Mouse (Mus musculus) spleen, postnatal 10 days (tissue): ENCODE measurements around the gene Gatb.

ENCODE experiments used
- DNase-seq, 2 experiments: peaks; one replicate each; pipeline ENCODE4 v3.0.0; 2021 to 2022; ENCODE audit warnings: low spot score in 2 of 2

Gatb gene

DNA sequence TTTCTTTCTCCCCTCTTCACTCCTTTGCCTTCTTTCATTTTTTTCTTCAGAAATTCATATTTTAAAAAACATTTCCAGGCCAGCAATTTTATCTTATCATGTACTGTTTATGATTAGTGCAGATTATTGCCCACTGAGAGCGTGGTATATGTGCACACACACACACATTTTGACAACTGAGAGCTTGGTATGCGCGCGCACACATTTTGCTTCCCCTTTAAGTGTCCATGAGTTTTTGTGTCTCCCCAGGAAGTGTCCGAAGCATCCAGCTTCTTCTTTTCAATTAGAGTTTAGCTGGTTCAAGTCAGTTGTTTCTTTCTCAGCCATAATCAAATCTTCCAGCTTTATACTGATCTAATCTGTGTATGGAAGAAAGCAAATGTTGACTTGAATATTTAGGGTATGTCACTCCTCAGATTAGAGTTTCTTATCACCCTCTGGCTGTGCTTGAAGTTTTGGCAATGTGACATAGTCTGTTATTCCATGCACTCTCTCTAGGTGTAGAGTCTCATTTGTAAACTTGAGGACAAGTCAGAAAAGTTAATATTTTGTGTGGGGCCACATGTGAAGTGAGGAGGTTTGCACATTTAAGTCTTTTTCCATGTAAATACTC is 18.8 kb downstream of the Gatb start:
- DNase-seq, result no peak

DNA sequence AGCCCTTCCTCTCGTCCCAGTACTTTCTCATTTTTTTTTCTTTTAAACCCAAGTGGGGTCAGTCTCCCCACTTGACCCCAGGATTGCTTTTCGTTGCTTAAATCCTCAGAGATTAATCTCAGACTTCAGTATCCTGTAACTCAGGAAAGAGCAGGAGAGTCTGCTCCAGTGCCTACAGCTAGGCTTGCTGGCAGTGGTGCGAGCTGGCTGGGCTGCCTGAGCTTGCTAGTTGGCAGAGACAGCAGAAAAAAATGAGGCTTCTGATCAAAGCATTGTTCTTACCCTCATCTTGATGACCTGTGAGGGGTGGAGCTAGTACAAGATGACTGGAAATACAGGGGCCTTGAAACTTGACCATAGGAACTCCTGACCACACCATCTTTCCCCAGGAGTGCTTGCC is 20.5 kb downstream of the Gatb start:
- DNase-seq, result no peak

DNA sequence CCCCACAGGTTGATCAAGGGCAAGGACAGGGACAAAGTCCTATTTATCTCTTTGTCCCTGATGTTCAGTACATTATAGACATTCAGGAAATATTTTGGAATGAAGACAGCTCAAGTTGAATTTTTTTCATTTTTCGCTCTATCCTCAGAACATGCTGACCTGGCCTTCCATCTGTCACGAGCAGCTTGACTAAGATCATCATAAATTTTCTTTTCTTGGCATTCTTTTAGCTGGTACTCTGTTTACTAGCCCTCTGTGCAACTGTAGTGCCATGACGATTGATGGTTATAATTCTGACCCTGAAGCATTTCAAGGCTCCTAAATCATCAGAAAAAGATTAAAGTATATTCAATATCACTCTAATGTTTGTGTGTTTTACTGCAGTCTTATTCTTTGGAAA is 25.6 kb downstream of the Gatb start:
- no peak for DNase-seq

DNA sequence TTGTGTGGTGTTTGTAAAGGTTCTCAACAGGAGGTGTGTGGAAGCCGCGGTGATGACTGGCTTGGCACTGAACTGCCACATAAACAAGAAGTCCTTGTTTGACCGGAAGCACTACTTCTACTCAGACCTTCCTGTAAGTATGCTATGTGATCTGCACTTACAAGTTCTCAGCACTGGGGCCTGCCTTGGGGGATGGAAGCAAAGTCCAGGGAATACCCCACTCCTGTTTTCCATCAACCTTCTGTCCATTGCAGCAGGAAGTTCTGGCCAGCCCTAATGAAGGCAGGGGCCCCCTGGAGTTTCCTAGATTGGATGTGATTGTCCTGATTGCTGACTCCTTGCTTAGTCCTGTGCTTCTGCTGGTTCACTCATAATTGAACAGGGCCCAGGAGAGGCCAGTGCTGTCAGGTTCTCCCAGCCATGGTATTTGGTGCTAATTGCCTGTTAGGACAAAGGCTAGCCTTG is 28.0 kb downstream of the Gatb start:
- DNase-seq, result no peak

DNA sequence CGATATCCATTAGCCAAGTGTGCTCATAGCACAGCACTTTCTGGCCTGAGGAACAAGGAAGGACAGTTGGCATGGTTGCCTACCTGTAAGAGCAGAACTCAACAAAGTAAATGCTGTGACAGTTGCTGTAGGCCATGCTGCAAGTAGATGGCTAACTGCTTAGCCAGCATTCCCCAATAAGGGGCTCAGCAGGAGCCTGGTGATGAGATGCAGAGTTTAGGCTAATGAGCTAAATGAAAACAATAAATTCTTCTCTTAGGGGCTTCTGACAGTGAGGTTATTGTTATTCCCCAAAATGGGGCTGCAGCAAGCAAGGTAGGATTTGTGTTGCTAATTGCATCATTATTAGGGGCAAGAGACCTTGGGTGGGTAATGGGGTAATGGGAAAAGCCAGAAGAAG is 29.9 kb downstream of the Gatb start:
- DNase-seq, result no peak

DNA sequence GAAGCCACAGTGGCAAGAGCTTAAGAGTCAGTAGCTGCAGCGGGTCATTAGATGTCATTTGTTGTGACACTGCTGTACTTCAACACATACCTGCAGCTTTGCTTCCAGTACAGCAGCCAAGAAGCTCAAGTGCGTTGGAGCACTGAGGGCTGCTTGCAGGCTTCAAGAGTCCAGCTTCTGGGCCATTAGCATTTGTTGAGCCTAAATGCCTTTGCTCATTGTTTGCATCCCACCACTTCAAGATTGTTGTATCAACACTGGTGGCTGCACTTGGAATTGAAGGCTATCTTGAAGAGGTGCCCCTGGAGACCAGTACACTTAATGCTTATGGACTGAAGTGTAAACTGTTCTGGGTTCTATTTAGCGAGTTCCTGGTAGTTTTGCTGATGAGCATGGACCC is 33.0 kb downstream of the Gatb start:
- DNase-seq, result no peak

DNA sequence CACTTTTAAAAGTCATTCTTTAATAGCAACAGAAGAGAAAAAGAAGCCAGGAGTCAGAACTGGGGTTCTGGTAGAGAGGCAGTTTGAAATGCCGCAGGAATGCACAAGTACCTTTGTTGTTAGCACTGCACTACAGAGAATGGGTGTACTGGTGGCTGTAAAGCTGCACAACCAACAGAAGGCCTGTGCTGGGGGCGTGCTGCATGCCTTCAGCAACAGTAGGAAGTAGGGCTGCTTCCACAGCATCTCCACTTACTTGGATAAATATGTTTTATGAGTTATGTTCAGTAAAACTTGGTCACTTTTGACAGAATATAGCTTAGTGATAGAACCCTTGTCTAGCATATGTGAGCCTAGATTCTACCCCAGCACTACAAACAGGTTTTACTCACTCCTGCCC is 33.8 kb downstream of the Gatb start:
- DNase-seq, result no peak

DNA sequence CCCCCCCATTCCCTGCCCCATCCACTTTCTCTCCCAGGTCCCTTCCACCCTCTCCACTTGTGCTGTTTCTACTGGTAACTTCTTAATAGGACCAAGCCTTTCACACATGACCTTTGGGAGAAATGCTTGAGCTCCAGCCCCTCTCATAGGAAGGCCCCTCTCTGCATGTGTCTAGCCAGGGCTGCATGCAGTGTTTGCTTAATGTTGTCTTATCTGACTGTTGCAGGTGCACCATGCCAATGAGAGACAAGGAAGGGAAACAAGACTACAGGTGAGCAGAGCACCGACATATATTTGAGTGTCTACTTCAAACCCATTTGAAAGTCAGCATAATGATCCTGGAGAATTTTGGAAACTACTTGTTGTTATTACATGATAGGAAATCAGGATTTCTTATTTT is 42.5 kb downstream of the Gatb start:
- DNase-seq, result no peak

DNA sequence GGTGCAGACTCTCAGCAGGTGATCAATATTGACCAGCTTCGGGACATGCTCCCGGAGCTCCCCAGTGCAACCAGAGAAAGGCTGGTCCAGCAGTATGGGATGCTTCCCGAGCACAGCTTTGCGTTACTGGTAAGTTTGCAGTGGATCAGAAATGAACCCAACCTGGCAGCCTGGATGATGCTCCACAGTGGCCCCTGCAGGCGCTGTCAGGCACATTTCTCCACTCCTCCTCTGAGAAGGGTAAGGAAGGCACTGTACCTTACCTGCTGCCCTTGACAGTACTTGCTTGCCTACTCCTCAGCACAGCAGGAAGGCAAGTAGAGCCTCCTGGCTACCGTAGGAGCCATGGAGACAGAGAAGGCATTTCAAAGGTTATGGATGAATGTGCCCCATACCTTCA is 45.0 kb downstream of the Gatb start:
- no peak for DNase-seq

DNA sequence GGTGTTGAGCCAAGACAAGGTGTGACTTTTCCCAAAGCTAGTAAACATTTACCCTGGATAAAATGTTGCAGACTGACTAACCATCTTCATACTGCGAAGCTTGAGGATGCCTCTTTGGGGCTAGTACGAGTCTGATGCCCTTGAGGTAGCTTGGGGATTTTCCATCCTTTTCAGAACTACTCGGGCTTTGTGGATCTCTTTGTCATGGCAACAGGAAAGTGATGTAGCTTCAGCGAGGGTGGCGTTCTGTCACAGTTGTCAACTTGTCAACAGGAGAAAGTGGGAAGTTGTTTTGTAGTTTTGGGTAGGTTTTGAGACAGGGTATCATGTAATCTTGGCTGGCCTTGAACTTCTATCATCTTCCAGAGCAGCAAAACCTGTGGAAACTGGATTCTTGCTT is 45.4 kb downstream of the Gatb start:
- no peak for DNase-seq

DNA sequence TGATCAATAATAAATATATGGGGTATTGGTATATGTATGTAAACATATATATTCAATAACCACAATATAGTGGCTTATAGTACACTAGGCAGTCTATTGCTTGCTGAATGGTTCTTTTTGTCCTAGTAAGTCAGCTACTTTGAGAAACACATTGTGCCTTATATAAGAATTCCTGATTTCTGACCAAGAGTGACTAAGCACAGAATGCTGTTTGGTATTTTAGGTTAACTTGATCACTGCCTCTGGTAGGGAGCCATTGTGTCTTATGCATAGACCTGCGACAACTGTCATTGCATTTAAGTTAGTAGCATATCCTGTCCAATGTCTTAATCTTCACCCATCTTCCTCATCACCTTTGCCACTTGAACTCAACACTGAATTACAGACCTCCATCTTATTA is 45.8 kb downstream of the Gatb start:
- no peak for DNase-seq

DNA sequence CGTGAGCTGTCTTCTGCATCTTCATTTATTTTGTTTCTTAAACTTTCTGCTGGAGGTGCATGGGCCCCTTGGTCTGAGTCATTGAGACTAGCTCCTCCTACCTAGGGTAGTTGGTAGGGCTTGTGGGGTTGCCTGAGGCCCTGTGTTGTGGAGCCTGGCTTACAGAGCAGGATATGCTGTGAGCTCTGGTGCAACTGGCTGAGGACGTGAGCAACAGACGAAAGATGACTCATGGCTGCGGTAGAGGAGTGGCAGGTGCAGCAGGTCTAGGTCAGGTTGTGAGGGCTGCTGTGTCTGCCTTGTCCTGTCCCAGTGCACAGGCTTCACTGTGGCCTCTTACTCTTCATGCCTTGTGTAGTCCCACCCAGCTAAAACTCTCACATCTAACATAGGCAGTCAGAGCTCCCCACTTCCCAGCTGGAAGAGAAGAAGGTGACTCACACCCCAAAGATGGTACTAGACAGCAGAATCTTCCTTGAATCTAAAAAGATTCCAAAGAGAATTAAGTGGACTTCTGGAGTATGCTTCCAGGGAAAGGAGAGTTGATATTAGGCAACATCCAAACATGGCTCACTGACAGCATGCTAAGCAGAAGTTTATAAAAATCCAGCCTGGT is 56.1 kb downstream of the Gatb start:
- DNase-seq, result no peak

DNA sequence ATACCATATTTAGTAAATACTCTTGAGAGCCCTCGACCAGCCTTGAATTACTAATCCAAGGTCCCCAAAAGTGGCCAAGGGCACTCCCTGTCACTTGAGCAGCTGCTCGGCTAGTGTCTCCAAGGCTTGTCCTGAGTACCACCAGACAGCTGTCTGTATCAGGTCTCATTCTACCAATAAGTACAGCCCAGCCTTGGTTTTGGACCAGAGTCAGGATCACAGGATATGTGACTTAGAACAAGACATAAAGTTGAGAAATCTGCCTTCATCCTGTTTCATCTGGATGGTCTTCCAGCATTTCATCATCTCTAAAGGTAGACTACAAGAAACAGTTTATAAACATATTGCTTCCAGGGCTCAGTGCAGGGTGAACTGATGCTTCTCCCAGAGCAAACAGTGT is 59.8 kb downstream of the Gatb start:
- no peak for DNase-seq

DNA sequence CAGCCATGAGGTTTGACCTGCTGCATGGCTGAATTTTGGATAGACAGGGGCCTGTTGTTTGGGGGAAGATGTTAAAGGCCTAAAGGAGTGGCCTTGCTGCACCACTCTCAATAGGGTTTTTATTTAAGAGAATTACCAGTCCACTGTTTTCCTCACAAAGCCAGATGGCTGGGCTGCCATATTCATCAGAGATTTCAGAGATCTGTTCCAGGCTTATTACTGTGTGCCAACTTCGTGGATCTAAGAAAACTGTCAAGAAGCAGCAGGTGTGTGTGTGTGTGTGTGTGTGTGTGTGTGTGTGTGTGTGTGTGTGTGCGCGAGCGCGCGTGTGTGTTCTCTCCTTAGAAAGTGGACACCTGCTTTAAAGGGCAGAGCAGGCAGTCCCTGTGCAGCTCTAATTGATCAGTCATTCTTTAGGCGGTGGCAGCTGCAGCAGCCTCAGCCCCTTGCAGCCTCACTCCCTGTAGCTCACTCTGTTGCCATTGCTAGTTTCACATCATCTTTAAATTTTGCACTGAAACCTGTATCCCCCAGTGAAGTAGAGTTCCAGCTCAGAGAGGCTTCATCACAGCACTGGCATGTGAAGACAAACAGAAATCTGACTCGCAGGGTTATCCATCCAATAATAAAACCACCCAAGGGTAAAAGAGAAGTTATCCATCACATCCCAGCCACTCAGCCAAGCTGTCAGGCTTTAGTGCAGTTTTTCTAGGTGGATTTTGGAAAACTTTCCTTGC is 60.6 kb downstream of the Gatb start:
- no peak for DNase-seq

DNA sequence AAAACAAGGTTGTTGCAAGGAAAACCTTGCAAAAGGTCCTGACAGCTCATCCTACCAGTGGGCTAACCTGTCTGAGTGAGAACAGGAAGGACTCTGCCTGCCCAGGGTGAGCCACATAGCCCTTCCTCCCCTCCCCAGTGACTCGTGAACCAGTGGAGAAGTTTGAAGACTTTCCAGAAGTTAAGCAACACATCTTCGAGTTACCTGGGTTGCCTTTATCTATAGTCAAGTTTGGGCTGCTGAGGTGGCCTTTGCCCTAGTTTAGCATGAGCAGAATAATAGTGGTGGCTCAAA is 61.2 kb downstream of the Gatb start:
- DNase-seq, result no peak

DNA sequence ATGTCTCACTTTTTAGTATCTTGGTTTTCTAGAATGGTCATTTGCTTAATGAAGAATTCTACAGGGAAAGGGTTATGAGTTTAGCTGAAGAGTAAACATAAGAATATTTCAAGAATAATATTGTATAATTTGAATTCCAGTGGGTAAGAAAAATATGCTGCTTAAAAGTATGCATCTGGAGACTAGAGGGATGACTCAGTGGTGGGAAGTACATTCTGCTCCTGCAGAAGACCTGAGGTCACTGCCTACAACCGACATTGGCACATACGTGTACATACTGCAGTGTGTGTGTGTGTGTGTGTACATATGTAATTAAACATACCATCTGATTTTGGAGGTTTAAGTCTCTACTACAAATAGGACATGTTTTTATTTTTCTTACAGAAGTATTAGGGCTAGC is 61.7 kb downstream of the Gatb start:
- DNase-seq, result no peak

DNA sequence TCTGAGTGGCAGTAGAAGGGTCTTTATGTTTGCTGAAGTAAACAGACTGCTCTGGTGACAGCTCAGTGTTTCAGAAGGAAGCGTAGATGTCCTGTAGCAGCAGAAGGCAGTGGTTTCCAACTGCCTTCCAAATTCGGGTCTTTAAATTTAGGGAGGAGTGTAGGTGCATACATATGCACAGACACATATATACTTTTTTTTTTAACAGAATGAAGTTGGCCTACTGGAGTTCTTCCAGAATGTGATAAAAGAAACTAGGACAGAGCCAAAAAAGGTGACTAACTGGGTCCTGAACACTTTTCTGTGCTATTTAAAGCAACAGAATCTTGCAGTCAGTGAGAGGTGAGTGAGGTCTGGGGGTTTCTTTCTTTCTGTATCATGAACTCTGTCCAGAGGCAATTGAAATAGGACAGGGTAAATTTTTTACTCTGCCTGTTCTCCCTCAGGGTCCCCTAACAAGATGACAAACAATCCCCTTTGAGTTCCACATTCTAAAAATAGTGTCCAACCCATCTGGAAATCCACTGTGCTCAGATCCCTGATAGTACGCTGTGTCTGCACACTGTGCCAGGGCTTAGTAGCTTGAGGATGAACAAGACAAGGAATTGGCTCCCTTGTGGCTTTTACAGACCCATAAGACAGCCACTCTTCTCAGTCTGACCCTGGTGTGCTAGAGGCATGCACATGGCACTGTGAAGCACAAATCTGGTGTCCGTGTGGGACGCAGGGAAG is 63.0 kb downstream of the Gatb start:
- DNase-seq, result no peak

DNA sequence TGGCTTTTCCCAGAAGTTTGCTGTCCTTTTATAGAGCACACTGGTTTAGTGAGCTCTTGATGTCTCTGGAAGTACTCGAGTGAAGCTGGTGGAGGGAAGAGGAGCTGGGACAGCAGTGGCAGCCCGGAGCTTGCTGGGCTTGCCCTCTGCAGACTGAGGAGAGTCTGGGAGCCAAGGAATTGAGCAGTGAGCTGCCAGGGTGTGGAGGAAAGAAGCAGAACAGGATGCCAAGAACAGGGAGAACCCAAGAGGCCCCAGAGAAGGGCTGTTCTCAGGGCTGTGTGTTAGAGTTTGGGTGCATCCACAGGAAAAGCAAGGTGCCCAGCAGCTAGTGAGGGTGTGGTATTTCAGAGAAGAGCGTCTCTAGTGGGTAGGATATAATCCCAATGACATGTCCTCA is 67.8 kb downstream of the Gatb start:
- DNase-seq, result no peak

DNA sequence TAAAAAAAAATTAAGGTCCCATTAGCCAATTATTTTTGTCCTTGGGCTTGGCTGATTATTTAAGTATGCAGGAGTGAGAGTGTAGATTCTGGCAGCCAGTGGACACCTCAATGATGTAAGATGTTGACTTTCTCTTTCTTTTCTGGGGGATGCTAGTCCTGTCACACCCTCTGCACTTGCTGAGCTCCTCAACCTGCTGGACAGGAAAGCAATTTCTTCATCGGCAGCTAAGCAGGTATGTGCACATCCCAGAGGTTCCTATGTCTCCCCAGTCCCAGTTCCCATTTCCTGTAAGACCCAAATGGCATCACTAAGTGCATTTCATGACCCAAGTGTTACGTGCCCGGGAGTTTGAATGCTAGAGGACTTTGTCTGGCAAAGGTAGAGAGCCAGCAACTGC is 70.9 kb downstream of the Gatb start:
- DNase-seq, result no peak

DNA sequence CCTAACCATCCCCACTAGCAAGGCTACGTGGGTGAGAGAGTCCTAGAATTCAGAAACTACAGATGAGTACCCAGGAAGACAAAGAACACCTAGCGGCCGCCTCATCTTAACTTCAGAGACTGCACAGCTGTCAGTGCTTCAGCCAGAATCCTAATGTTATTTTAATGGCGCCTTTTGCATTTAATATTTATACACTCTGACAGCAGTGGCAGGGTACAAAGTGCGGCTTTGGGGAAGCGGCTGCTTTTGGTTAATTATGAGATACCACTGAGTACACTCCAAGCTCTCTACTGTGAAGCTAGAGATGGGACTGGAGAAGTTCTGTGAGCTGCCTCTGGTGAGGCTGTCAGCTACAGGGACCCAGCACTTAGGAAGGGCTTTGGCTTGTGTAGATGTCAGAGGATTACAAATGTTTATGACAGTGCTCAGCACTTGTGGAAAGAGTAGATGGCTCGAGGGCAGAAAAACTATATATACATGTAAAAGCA is 71.6 kb downstream of the Gatb start:
- DNase-seq, result no peak

DNA sequence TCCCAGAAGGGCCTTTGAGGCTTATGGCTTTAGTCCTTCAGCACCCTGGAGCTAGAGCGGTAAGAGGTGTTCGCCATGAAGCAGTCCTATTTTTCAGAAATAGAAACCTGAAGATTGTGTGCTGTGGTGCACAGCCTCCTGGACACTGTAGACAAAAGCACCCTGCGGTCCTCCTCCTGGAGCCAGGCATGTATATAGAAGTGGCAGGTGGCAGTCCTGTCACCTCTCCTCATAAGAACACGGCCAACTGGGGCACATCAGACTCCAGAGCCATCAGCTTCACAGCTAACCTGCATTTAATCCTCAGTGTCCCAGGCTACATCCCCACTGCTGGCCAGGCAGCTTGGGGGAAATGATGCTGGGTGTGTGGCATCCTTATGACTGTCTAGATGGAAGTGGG is 75.3 kb downstream of the Gatb start:
- no peak for DNase-seq

DNA sequence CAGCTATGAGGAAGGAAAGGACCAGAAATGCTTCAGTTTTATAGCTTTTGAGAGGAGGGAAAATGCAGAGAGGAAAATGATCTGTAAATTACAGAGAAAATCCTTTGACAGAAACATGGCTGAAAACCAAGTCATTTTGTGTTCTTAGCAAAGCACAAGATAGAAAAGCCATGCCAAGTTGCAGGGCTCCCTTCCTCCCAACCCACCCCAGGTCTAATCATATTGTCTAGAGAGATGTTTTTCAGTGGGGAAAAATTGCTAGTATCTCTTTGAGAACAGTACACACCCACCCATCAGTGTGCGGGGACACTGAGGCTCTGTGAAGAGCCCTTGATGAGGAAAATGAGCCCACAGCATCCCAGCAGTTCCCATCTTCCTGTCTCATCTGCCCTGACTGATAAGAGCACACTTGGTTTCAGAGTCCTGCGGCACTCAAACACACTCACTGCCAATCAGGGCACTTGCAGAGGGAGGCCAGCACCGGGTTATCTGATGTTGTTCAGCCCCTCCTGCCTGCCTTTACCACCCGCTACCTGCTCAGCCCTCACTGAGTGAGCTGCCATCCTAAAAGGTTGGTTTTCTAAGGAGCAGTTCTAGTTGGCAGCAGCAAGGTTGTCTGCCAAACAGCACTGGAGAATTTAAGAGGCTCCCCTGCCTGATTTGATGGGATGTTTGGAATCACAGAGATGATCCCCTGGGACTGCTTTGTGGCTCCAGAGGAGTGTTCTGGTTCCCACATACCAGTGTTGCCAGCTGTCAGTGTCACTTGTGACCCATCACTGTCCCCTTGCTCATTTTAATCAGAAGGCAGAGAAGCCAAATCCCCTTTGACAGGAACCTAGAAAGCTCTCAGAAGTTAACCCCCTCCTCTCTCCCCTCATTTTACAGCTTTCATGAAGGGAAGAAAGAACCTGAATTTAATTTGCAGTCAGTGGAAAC is 79.1 kb downstream of the Gatb start:
- no peak for DNase-seq
